Mouse (Mus musculus): ENCODE results near the gene Syt7. TPM values are rescaled to one million over a fixed set of nuclear protein-coding genes. Genes with fewer than 3 reads are reported as not detected.

Gene Syt7
- polyA plus RNA-seq, 1 experiment from 2014 or later: 13.6 TPM

DNA sequence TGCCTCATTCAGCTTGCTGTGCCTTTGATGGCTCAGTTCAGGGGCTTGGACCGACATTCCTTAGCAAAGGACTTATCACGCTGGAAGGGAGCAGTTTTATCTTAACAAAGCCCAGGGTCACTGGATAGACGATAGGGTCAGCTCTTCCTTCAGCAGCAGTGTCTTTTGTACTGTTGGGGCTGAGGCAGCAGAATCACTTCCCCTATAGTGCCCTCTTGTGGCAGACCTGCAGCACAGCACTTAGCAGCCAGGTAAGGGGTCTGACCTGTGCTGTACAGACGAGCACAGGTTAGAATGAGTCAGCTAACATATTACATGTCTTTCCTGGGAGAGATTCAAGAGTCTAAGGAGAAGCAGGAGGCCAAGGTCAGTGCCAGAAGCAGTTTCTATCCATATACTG, 113.7 kb downstream of the Syt7 start:
- Histone ChIP-seq H3K36me3 (ENCODE audit: control insufficient read depth, insufficient read depth, low read length) (peaks cover 4% of the 10 kb centered on the region), H3K27me3 (ENCODE audit: control insufficient read depth, insufficient read depth, low read depth, low read length) (no peaks in the 10 kb centered on the region), H3K4me2 (ENCODE audit: low read length) (no peak overlapping the region), H3K9ac (ENCODE audit: low read depth, low read length) (no peak overlapping the region), H3K4me3 (ENCODE audit: low read depth, low read length) (no peak overlapping the region), H3K9me3 (replicated peaks; ENCODE audit: control insufficient read depth, low read length, poor library complexity, severe bottlenecking) (no peaks in the 10 kb centered on the region), H3K27ac (ENCODE audit: low read length) (no peak overlapping the region), H3K4me1 (ENCODE audit: control insufficient read depth, insufficient read depth, low read length) (no peaks in the 10 kb centered on the region)
- ATAC-seq: peak; percentile 83
- WGBS: 2% methylated on average over 4 of the region's 4 CpGs

Other genes with a start within 250 kb of the Syt7 start
- gene Fads1, start 206.2 kb upstream of the Syt7 start, polyA plus RNA-seq (2015; fragmentation: Nextera tagmentation; extraction: Ambion mirVana): 181 and 190 TPM in 2 replicates
- gene Tmem258, start 185.1 kb upstream of the Syt7 start, polyA plus RNA-seq (2015; fragmentation: Nextera tagmentation; extraction: Ambion mirVana): 278 and 290 TPM in 2 replicates
- 19.5 and 21.9 TPM in 2 replicates for gene Fen1, start 184.9 kb upstream of the Syt7 start, polyA plus RNA-seq (2015; fragmentation: Nextera tagmentation; extraction: Ambion mirVana)
- gene Myrf, start 148.3 kb upstream of the Syt7 start, polyA plus RNA-seq (2015; fragmentation: Nextera tagmentation; extraction: Ambion mirVana): 0.57 and 0.82 TPM in 2 replicates
- gene Dagla, start 84.2 kb upstream of the Syt7 start, polyA plus RNA-seq (2015; fragmentation: Nextera tagmentation; extraction: Ambion mirVana): 11.8 and 14.1 TPM in 2 replicates
- 1.9 and 2.0 TPM in 2 replicates for gene Lrrc10b, start 68.4 kb downstream of the Syt7 start, polyA plus RNA-seq (2015; fragmentation: Nextera tagmentation; extraction: Ambion mirVana)
- gene Ppp1r32, start 93.8 kb downstream of the Syt7 start, polyA plus RNA-seq (2015; fragmentation: Nextera tagmentation; extraction: Ambion mirVana): 3.6 and 5.9 TPM in 2 replicates
- 55.9 and 56.0 TPM in 2 replicates for gene Cpsf7, start 136.2 kb downstream of the Syt7 start, polyA plus RNA-seq (2015; fragmentation: Nextera tagmentation; extraction: Ambion mirVana)
- gene Sdhaf2, start 137.1 kb downstream of the Syt7 start, polyA plus RNA-seq (2015; fragmentation: Nextera tagmentation; extraction: Ambion mirVana): 60.2 and 62.7 TPM in 2 replicates
- 52.0 and 52.3 TPM in 2 replicates for gene Tmem216, start 167.1 kb downstream of the Syt7 start, polyA plus RNA-seq (2015; fragmentation: Nextera tagmentation; extraction: Ambion mirVana)
- 24.5 and 26.4 TPM in 2 replicates for gene Cyb561a3, start 188.1 kb downstream of the Syt7 start, polyA plus RNA-seq (2015; fragmentation: Nextera tagmentation; extraction: Ambion mirVana)
- 37.8 TPM in 2 replicates for gene Tmem138, start 188.3 kb downstream of the Syt7 start, polyA plus RNA-seq (2015; fragmentation: Nextera tagmentation; extraction: Ambion mirVana)
- 218 and 234 TPM in 2 replicates for gene Ddb1, start 216.2 kb downstream of the Syt7 start, polyA plus RNA-seq (2015; fragmentation: Nextera tagmentation; extraction: Ambion mirVana)
- 24.6 and 25.4 TPM in 2 replicates for gene Tkfc, start 216.6 kb downstream of the Syt7 start, polyA plus RNA-seq (2015; fragmentation: Nextera tagmentation; extraction: Ambion mirVana)
- 1.1 and 2.0 TPM in 2 replicates for gene Vwce, start 245.1 kb downstream of the Syt7 start, polyA plus RNA-seq (2015; fragmentation: Nextera tagmentation; extraction: Ambion mirVana)

Measured in midbrain, embryonic 16.5 days (tissue).